Mouse (Mus musculus) cortical plate, adult 2 months (tissue): ENCODE results near the gene Hdc.

Experiments
- CTCF ChIP-seq: fragments of 200-500 bp; IDR thresholded peaks from 2 replicates; pipeline ENCODE4 v1.5.1; 2011; ENCODE audit warnings: mild to moderate bottlenecking, control low read depth, low read length; ENCODE audit not compliant: insufficient read depth; ENCODE audit errors: extremely low read depth
- POLR2A ChIP-seq: fragments of 200-500 bp; IDR thresholded peaks from 2 replicates; pipeline ENCODE4 v1.6.1; 2011; ENCODE audit warnings: mild to moderate bottlenecking, low read length, control low read depth; ENCODE audit not compliant: insufficient read depth; ENCODE audit errors: extremely low read depth

GRCm38 (mm10) chr2:126644768-126645167 lies 25.7 kb upstream of the Hdc start:
- TF ChIP-seq POLR2A: no peak
- no peak for TF ChIP-seq CTCF
